Mouse (Mus musculus) embryonic stem cell, embryonic (primary cell): ENCODE measurements at regions not wholly inside any gene's neighbourhood (a gene's known extent, or its start where the extent isn't known, plus 50 kb on each side); places are given as distances from the start of the nearest gene placed in this dataset.
"Not testable (repeated sequence)": the region's sequence is repeated elsewhere in the genome, so short reads cannot be mapped to it uniquely, and the experiment has no call there.

Experiments used
- CTCF ChIA-PET, 4 experiments: fragments of 300-600 bp in 2 of 4; fragments of 350-600 bp in 2 of 4; sonication (Branson Sonifier 250); formaldehyde crosslinking; loops; one replicate each; lab custom pipeline; 2022; ENCODE audit warnings: inconsistent platforms in 2 of 4; lab: Charles Lee
- POLR2A ChIA-PET, 4 experiments: fragments of 300-600 bp in 2 of 4; fragments of 350-600 bp in 2 of 4; sonication (Branson Sonifier 250); formaldehyde crosslinking; loops; one replicate each; lab custom pipeline; 2022; ENCODE audit warnings: antibody characterized with exemption in 4 of 4, inconsistent platforms in 1 of 4; lab: Charles Lee

DNA sequence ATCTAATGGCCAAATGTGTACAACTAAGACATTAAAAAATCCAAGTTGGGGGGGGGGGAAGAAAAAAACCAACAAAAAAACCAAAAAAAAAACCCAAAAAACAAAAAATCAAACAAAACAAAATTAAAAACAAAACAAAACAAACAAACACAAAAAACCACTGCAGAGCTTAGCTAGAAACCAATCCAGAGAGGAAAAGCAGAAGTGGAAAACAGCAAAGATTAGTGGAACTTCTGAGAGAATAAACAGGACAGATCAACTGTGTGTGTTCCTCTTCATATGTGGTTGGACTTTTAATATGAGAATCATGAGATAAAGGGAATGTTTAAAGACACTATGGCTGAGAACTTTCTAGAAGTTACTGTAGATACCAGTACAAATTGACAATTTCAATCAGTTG is 105.1 kb upstream of the Tet2 start:
- CTCF ChIA-PET, result interaction anchor here in 1 of 4 experiments (0.6 kb wide), 1 partner anchor 244 kb away, joined by 3 read pairs; no protein-coding TSS in a partner anchor
- POLR2A ChIA-PET, result interaction anchor here in 1 of 4 experiments (0.6 kb wide), 1 partner anchor 338 kb away, joined by 3 read pairs; no protein-coding TSS in a partner anchor

DNA sequence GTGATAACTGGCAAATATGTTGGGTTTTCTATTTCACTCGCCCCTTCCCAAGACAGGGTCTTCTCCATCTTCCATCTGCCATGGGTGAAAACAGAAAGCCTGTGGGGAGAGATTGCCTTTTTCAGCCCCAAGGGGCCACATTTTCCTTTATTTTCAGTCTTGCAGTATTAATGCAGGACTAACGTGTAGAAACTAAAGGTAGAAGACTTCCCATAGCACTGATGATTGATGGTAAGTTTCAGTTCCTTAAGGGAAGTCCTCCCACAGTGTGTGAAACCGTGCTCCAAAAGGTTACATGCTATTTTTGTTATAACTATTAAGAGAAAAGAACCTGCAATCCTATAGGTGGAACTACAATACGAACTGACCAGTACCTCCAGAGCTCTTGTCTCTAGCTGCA is 107.1 kb upstream of the Tet2 start:
- CTCF ChIA-PET, result no interaction called here
- POLR2A ChIA-PET, result no interaction called here

DNA sequence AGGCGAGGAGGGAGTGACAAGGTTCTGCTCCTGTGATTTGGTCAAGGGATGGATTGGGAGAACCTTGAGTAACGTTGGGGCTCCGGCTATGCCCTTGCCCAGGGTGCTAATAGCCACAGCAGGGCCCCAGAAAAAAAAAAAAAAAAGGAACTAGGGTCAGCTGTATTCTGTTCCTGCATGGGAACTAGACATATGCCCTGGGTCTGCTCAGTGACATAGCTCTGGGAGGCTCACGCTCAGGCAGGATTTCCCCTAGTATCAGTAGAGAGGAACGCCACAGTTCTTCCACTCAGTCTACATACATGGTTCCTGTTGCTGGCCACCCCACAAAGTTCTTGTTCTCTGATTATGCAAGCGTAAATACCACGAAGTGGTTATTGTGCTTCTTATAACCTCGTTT is 114.8 kb upstream of the Tet2 start:
- CTCF ChIA-PET, result no interaction called here
- POLR2A ChIA-PET, result interaction anchor here in 2 of 4 experiments (0.5 to 1.6 kb wide), 2 partner anchors 9 to 98 kb away, joined by 3 to 4 read pairs; no protein-coding TSS in a partner anchor

DNA sequence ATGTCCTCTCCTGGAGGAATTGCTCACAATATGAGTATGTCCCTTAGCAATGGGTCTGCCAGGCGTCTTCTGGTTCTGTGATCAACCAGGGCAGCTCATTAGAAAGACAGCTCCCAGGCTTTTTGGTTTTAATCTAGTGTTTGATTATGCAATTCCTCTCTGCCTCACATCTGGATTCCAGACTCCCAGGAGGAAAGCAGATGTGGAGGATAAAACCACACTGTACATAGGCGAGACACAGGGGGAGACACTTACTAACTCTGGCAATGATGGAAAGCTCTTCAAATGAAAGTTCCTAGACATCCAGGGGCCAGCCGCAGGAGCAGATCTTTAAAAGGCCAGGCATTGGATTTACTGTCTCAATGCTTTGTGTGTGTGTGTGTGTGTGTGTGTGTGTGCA is 116.4 kb upstream of the Tet2 start:
- CTCF ChIA-PET, result no interaction called here
- POLR2A ChIA-PET, result no interaction called here

DNA sequence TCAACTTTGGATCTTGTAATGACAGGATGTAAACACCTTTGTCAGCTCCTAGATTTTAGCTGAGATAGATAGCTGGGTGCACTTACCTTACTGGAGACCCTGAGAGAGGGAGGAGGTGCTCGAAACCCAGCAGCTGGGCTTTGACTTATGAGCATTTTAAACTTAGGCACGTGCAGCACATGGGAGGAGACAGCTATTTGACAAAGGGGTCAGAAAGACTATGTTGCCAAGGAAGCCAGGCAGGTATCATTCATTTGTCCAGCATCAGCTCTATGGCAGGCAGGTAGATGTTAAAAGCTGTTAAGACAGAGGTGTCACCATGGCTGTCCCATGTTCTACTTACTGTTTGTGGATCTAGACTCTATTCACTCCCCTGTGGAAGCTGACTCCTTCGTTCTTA is 120.0 kb upstream of the Tet2 start:
- CTCF ChIA-PET, result no interaction called here
- POLR2A ChIA-PET, result no interaction called here

DNA sequence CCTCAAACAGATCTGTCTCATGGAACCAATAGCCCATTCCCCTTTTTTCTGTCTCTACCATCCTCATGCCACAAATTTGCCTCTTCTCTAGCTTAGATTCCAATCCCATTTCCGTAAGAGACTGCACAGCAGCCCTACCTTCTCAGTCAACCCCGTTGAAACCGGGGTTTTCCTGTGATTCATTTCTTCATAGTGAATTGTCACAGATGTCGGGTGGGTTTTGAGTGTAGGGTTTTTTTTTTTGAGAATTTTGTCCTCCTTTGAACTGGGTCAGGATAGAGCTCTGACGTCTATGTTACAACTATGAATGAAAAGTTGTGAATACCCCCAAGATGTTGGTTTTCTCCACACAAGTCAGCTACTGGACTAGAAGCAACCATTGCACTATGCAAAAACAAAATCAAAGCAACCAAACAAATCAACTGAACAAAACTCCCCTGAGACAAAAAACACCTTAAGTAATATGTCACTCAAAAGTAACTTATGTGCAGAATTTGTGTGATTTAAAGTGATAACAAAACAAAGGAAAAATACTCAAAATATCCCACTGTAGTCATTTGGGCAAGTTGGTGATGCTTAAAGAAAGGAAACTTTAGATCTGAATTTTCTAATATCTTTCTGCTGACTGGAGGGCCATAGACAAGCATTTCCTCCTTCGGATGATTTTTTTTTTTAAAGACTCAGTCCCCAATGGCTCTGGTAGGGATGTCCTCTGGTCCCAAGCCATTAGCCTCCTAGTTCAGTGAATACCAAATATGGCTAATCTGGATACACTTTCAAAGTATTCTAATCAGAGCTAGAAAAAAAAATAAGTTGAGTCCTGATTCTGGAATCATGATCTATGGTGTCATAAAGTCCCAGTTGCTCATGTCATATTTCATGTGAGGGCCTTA is 120.7 kb upstream of the Tet2 start:
- CTCF ChIA-PET, result no interaction called here
- POLR2A ChIA-PET, result no interaction called here

DNA sequence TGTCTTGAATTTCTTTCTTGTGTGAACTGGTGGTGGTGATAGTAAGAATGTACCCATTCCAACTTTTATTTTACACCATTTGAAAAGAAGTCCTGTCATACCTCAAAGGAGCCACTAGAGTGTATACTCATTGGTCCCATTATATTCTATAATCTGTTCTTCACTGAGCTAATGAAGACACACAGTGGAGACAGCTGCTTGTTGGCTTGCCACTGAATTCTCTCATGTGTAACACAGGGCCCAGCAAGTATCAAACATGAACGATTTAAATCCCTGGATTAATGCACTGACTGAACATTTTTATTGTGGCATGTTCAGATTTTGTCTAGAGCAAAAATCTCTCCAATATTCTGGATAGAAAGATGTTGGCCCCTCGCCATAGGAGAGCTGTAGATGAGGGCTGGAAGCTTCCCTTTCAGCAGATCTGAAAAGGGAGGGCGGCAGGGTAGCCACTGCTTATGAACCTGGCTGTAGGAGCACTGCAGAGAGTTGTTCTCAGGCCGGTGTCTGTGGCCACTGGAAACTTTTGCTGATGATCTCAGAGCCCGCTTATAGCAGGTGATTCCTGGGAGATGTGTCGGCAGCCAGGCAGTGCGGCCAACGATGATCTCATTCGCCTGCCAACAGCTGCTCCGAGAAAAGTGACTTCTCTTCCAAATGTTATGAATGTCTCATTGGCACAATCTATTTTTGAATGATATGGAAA is 128.0 kb upstream of the Tet2 start:
- POLR2A ChIA-PET, result interaction anchor here in 1 of 4 experiments (0.6 kb wide), 1 partner anchor 47 kb away, joined by 3 read pairs; no protein-coding TSS in a partner anchor
- CTCF ChIA-PET, result no interaction called here

DNA sequence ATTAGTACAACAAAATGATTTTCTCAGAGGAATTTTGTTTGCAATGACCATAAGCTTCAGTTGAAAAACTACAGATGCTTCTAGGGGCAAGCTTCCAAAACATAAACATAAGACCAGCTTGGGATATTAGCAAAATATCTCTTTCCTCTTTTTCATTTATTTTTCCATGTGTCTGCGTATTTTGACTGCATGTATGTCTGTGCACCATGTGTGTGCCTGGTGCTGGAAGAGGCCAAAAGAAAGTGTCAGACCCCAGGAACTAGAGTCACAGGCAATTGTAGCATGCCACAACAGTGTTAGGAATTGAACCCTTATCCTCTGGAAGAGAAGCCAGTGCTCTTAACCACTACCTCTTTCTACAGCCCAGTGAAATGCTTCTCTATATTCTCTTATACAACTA is 133.0 kb upstream of the Tet2 start:
- ChIA-PET CTCF (no interaction called here), POLR2A (no interaction called here)

DNA sequence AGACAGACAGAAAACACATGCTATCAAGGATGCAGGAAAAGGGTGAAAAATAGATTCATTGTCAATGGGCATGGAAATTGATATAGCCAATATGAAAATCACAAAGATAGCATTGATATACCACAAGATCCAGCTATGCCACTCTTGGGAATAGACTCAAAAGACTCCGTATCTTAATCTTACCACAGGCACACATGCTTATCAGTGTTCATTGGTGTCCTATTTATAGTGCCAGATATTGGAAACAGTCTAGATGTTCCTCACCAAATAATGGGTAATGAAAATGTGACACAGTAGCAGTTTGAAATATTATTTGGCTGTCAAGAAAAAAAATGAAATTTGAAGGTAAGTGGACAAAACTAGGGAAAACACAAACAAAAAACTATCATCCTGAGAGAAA is 135.0 kb upstream of the Tet2 start:
- ChIA-PET POLR2A (no interaction called here), CTCF (no interaction called here)

DNA sequence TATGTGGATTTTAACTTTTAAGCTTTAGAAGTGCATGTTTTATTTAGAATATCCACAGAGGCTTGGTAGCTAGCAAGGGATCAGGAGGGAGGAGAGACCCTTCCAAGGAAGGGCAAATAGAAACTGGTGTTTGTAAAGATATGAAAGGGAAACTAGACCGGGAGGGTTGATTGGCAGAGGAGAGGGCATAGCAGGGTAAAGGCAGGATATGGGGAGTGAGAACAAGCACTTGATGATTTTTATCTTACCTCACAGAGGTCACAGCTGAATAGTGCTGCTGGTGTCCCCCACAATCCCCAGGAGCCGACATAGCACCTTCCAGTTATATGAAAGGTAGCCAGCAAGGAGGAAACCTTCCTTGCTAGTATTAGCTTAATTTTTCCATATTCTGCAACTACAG is 135.4 kb upstream of the Tet2 start:
- CTCF ChIA-PET, result no interaction called here
- POLR2A ChIA-PET, result no interaction called here

DNA sequence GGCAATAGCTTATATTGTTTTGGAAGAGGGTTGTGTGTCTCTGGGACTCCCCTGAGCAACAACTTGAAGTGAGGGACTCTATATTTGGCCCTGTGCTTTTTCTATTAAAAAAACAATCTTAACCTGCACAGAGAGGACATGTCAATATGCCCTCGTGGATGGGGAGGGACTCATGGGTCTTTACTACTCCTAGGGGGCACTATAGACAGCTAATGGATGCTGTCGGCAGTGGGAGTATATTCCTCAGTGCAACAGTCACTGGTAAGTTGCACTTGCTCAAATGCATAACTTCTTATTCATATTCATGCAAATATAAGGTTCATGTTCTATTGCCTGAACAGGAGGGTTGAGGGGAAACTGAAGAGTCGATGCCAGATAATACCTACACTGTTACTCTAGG is 135.9 kb upstream of the Tet2 start:
- POLR2A ChIA-PET, result no interaction called here
- CTCF ChIA-PET, result no interaction called here

DNA sequence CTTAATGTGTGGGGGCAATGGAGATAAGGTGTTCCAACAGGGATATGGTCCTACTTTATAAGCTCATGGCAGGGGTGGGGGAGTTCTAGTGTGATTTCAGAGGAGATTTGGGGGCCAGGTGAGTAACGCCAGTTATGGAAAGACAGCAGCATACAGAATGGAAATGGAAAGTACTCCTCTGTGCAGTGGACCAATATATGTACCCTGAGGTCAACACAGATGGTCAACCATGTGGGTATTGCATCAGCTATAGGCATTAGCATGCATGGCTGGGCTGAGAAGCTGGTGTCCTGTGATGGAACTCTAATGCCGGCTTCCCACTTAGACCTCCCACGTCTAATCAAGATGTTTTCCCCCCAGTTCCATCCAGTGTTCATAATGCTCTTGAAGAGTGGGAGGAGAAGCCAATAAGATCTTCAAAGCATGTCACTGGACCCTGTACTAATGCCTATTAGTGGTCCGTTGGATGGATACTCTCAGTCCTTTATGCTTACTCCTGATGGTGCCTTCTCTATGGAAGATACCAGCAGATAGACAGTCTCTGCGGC is 139.3 kb upstream of the Tet2 start:
- CTCF ChIA-PET, result no interaction called here

DNA sequence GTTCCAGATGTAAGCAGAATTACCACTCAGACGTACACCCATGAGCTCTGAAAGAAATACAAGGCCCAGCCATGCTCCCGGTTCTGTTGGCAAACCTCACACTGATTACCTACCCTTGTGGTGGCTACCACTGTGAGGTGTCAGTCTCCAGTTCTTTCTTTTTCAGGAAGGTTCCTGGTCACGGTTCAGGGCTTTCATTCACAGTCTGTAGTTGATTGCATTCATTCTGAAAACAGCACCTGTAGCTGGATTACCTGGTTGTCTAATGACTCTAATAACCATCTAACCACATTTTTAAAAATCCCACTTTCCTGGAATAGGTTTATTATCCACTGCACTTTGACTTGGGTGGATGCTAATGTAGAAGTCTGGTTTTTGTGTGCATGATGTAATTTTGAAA is 139.8 kb upstream of the Tet2 start:
- ChIA-PET CTCF (no interaction called here), POLR2A (no interaction called here)

More for the DNA sequence above, 139.3 kb upstream of the Tet2 start:
- POLR2A ChIA-PET, result no interaction called here

DNA sequence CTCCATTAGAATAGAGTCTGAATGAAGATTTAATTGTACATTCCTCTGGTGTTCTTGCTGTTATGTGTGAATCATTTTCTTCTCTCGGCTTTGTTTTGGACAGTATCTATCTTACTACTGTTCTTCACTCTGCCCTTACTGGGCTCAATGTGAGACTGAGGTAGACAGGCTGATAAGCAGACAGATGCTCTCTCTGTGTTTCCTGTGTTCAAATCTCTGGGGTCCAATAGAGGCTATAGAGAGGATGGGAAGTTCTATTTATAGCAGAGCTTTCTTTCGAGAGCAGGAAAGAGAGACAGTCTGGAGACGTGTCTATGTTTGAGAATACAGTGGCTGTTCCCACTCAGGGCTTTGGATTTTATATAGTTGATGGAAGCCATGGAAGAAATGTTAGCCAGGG is 140.5 kb upstream of the Tet2 start:
- ChIA-PET CTCF (no interaction called here), POLR2A (no interaction called here)

DNA sequence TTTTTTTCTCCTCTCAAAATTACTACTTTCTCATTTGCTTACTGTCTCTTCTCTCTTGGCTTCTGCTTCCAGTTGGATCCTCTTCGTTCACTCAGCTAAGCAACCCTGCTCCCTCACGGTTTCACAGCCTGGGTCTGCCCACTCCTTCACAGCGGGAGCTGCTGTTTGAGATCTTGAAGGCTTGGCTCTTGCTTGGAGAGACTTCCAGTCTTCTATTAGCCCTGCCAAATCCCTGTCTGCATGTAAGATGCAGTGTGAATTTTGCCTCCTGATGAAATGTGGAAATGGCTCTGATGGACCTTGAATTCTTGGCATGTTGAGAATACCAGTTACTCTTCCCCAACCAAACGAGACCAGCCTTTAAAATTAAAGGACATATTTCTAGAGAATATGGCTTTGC is 149.1 kb upstream of the Tet2 start:
- ChIA-PET POLR2A (no interaction called here), CTCF (no interaction called here)

DNA sequence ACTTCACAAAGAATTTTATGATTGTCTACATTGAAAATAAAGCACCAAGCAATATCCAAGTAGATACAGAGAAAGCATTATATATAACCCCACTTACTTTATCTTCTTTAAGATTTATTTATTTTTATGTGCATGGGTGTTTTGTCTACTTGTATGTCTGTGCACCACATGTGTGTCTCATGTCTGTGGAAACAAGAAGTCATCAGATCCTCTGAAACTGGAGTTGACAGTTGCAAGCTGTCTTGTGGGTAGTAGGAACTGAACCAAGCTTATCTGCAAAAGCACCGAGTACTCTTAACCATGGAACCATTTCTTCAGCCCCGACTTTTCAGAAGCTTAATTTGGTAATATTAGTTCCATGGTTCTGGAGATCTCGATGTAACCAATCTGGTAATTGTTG is 151.2 kb upstream of the Tet2 start:
- POLR2A ChIA-PET, result no interaction called here
- CTCF ChIA-PET, result no interaction called here

DNA sequence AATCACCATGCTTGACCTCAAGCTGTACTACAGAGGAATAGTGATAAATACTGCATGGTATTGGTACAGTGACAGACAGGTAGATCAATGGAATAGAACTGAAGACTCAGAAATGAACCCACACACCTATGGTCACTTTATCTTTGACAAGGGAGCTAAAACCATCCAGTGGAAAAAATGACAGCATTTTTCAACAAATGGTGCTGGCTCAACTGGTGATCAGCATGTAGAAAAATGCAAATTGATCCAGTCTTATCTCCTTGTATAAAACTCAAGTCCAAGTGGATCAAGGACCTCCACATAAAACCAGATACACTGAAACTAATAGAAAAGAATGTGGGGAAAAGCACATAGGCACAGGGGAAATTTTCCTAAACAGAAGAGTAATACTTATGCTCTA is 159.9 kb upstream of the Tet2 start:
- POLR2A ChIA-PET, result not testable (repeated sequence)

DNA sequence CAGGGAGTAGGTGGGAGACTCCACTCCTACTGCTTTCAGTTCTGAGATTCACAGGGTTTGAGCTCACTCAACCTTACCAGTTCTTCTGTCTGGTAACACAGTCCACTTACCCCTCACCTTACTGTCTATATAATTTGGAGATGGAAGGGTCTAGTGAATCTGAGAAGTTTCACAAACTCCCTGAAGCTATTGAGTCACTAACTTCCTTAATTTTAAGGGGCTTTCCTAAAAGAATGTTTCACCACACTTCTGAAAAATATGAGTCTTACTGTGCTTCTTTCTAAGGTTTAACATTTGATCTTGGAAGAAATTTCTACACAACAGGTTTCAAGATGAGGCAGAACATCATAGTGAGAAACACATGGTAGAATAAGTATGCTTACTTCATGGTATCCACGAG is 166.6 kb upstream of the Tet2 start:
- ChIA-PET CTCF (no interaction called here), POLR2A (no interaction called here)

More for the DNA sequence above, 159.9 kb upstream of the Tet2 start:
- CTCF ChIA-PET, result not testable (repeated sequence)

DNA sequence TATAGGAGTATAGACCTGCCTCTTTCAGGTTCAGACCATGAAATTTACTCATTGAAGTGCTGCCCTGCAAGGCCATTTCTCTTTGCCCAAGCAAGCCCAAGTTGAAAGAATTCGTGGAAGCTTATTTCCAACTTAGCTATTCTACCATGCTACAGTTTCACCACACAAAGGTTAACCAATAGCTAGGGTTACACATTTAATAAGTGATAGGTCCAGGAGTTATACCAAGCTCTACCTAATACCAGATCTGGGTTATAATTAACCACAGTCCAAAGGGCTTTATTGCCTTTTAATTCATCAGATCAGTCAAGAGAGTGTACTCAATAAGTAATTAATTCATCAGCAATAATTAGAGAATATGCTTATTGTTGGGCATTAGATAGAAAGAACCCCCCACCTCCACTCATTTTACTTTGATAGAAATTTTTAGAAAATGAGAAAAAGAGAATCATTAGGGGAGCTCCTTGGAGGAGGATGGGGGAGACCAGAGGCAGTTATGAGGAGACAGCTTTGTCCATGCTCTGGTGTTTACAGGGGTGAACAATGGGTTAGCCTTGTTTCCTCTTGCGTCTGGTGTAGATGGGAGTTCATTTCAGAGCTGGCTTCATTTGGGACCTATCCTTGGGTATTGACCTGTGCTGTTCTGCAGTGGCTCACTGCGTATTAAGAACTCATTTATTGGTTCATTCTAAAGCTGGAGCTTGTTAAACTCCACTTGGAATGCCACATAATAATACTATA is 177.8 kb upstream of the Tet2 start:
- ChIA-PET POLR2A (no interaction called here), CTCF (no interaction called here)

DNA sequence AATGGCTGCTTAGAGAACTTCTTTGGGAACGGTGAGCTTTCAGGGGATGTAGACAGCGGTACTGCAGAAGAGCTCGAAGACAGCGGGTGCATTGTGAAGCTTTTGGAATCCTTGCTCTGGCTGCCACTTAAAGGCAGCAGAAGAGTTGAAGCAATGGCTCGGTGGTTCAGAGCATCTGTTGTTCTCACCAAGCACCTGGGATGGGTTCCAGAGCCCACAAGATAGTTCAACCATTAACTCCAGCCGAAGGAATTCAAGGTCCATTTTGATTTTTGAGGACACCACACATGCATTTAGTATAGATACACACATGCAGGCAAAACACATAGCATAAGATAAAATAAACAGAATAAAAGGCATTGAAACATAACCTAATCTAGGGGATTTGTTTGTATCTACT is 181.9 kb upstream of the Tet2 start:
- POLR2A ChIA-PET, result no interaction called here
- CTCF ChIA-PET, result no interaction called here
